Mouse (Mus musculus) cerebellum, adult 11 months (tissue): Measurements from ENCODE around the gene Glis3.

Source experiments
- DNase-seq: peaks from one replicate; pipeline ENCODE4 v3.0.0; 2022

Glis3 gene

DNA sequence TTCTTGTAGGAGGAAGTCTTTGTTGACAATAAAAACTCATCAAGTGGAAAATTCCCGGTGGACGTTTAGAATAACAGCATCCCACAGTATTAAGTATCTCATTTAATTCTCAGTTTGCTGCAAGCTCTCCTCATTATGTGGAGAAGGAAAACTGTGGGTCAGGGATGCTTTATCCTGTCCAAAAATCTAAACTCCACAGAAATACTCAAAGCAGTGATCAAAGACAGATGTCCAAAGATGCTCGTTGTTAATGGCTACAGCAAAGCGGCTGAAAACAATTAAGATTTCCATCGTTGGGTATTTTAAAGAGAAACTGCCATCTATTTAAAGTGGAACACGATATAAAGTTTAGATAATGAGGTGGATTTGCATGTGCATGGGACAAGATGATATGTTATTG, 454.2 kb downstream of the Glis3 start:
- no peak for DNase-seq

DNA sequence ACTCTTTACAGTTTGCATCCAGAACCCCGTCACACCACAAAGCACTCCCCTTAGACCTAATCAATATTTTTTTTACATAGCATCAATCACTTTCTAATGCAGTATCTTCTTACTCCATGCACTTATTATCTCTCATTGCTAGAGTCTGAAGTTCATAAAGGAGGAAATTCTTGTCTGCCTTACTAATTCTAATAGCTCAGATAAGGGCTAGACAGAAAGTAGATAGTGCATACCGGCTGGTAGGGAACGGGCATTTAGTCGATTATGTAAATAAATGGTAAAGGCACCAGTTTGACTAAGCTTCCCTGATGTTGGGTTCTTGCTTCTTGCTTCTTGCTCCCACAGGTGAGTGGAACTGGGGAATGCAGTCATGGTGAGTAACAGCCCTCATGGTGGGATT, 468.2 kb downstream of the Glis3 start:
- DNase-seq, result no peak
